Comparison of ENCODE assay signal across 8 mouse cellular contexts in the genomic region with DNA sequence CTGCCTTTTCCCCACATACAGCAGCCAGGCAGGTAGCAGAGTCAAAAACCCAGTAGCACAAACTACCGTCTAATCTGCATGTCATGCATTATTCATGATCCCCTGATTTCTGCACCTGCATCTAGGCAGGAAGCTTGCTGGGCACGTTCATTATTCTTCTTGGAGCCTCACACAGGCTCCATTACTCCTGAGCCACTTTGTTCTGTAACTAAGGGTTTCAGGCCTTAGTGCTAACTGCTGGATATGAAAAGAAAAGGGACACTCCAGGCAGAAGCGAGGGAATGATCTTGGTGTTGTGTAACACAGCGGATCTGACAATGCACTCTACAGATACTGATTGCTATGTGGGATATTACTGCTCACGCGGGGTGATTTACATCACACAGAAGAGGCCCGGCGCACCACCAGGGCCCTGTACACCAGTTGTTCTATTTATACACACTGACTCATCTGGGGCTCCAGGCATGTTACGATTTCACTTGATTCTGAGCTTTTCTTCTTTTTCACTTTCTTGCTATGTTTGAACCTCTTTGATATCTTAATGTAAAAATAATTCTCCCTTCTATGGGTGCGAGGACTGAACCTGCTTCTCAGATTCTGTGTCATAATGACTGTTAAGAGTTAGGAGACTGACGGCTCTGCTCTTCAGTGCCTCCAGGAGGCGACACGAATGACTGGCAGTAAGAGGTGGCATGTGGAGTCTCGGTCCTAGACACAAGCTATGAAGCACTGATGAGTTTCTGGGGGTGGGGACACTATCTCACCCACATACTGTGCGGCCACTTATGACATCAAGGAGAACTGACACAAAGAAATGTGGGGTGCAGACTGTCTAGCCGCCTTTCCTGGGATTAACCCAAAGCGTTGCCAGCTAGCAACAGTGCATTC.
DNase-seq lines count a peak whose midpoint lies in the region; ATAC-seq and TF ChIP-seq lines count a peak whose summit lies in the region.

No protein-coding gene starts in this region.

- WGBS in heart, postnatal 0 days: 51% methylated on average over 17 of the region's 17 CpGs
- 69% methylated on average over 17 of the region's 17 CpGs for WGBS in forebrain, embryonic 10.5 days

- no peak overlapping the region for H3K27ac ChIP-seq in heart, postnatal 0 days (ENCODE audit: low read depth)
- H3K27ac ChIP-seq in forebrain, embryonic 10.5 days: peak overlapping the region; percentile 72

- H3K9me3 ChIP-seq in heart, postnatal 0 days (replicated peaks; ENCODE audit: control insufficient read depth, low read length): no peaks in the 10 kb centered on the region
- H3K9me3 ChIP-seq in forebrain, embryonic 10.5 days: no peaks in the 10 kb centered on the region

- H3K4me1 ChIP-seq in heart, postnatal 0 days (ENCODE audit: control insufficient read depth, insufficient read depth): peaks cover 10% of the 10 kb centered on the region
- H3K4me1 ChIP-seq in forebrain, embryonic 10.5 days: peaks cover 39% of the 10 kb centered on the region

- no peak; the same call in 1 of the 2 replicates for TF ChIP-seq CTCF in heart, postnatal 0 days (IDR thresholded peaks at IDR 0.05; ENCODE audit: low read depth)

- no peak for TF ChIP-seq EP300 in heart, postnatal 0 days (IDR thresholded peaks at IDR 0.05; ENCODE audit: low read depth)

- peak; percentile 53 for DNase-seq in heart, postnatal 0 days (ENCODE audit: low spot score)
- no peak for DNase-seq in heart, adult 8-10 months (ENCODE audit: low spot score)
- peak; percentile 40 for DNase-seq in ES-CJ7 (ENCODE audit: low read depth, low spot score)
- no peak for DNase-seq in forebrain, embryonic 10.5 days (ENCODE audit: extremely low spot score, low spot score)
- DNase-seq in left cerebral cortex, postnatal 14 days (ENCODE audit: low spot score in 2 of 2): peak; percentile 30 to 33
- no peak for DNase-seq in ovary, postnatal 36 days (ENCODE audit: low spot score)
- DNase-seq in spleen, adult 12 weeks (ENCODE audit: low spot score): no peak
- DNase-seq in lung, postnatal 10 days: no peak

- intact Hi-C loops in left cerebral cortex, postnatal 14 days (cut with DNase I): no loop called here

- ATAC-seq in heart, postnatal 0 days (ENCODE audit: insufficient read depth, low read depth): peak; percentile 62; the same call in 1 of the 2 replicates

- no peaks in the 10 kb centered on the region for H3K27me3 ChIP-seq in heart, postnatal 0 days (ENCODE audit: control insufficient read depth, insufficient read depth, low read length)
- H3K27me3 ChIP-seq in forebrain, embryonic 10.5 days (ENCODE audit: poor library complexity, severe bottlenecking): no peaks in the 10 kb centered on the region

- no peak overlapping the region for H3K9ac ChIP-seq in heart, postnatal 0 days (replicated peaks; ENCODE audit: low read depth, low read length)

- H3K4me2 ChIP-seq in heart, postnatal 0 days (ENCODE audit: low read depth, low read length): no peak overlapping the region

- H3K4me3 ChIP-seq in heart, postnatal 0 days (ENCODE audit: low read depth, low read length): no peak overlapping the region
- H3K4me3 ChIP-seq in forebrain, embryonic 10.5 days: no peak overlapping the region

- H3K36me3 ChIP-seq in heart, postnatal 0 days (replicated peaks; ENCODE audit: control insufficient read depth, insufficient read depth, low read length): no peaks in the 10 kb centered on the region
- no peaks in the 10 kb centered on the region for H3K36me3 ChIP-seq in forebrain, embryonic 10.5 days (replicated peaks)

Comparison
In these comparisons a context has a peak if more than half of its experiments do, and no peak if none do; other contexts are left out.
1. DNase-seq: peak in heart, postnatal 0 days (single experiment), ES-CJ7 (single experiment) and left cerebral cortex, postnatal 14 days (2 of 2); none in heart, adult 8-10 months (single experiment), forebrain, embryonic 10.5 days (single experiment), ovary, postnatal 36 days (single experiment), spleen, adult 12 weeks (single experiment) and lung, postnatal 10 days (single experiment).